Mouse (Mus musculus): ENCODE data around the gene Fgd4. TPM values are rescaled to one million over a fixed set of nuclear protein-coding genes. Genes with fewer than 3 reads are reported as not detected.
"Not testable (repeated sequence)": the region's sequence is repeated elsewhere in the genome, so short reads cannot be mapped to it uniquely, and the experiment has no call there.

The Fgd4 gene
- polyA plus RNA-seq, 1 experiment from 2014 or later = 25.0 TPM

DNA sequence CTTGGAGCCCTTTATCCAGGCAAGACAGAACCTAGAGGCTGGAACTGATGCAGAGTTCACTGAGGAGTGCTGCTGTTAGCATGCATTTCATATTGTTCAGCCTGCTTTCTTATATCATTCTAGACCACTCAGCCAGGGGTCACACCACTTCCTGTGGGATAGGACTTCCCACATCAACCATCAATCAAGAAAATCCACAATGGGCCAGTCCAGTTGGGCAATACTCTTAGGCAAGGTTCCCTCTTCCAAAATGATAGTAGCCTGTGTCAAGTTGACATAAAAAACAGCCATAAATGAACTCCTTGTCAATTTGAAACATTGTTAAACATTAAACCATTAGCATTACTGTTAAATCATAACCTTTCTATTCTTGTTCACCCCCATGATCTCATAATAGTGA lies 34.6 kb downstream of the Fgd4 start:
- H3K9me3 ChIP-seq = no peaks in the 10 kb centered on the region
- no peak overlapping the region for H3K27ac ChIP-seq
- H3K4me1 ChIP-seq (replicated peaks) = 0 out of 2 replicates have a peak, but pooled peaks cover 3% of the 10 kb centered on the region
- H3K9ac ChIP-seq = no peak overlapping the region
- H3K4me3 ChIP-seq = no peak overlapping the region
- no peak for ATAC-seq (ENCODE audit: low FRiP score)
- H3K4me2 ChIP-seq = no peak overlapping the region
- H3K27me3 ChIP-seq = no peaks in the 10 kb centered on the region
- no peaks in the 10 kb centered on the region for H3K36me3 ChIP-seq

DNA sequence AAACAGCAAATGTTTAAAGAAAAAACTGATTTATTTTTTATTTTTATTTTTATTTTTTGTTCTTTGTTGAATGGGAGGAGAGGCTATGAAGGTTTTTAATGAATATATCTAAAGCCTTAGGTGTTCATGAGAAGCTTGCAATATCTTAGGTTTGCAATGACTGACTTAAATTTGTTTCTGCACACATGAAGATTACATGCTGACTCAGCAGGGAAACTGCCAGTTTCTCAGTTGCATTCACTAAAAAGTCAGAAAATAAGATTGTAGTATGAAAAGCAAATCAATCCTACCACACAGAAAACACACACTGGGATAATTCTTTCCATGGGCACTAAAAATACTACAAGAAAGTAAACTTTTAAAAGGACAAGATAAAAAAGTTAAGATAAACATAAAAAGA lies 39.6 kb downstream of the Fgd4 start:
- Histone ChIP-seq H3K36me3 (no peaks in the 10 kb centered on the region), H3K27ac (no peak overlapping the region), H3K4me3 (no peak overlapping the region), H3K4me1 (replicated peaks) (peaks cover 22% of the 10 kb centered on the region), H3K27me3 (no peaks in the 10 kb centered on the region), H3K4me2 (no peak overlapping the region), H3K9me3 (no peaks in the 10 kb centered on the region), H3K9ac (no peak overlapping the region)
- ATAC-seq (ENCODE audit: low FRiP score) = no peak

DNA sequence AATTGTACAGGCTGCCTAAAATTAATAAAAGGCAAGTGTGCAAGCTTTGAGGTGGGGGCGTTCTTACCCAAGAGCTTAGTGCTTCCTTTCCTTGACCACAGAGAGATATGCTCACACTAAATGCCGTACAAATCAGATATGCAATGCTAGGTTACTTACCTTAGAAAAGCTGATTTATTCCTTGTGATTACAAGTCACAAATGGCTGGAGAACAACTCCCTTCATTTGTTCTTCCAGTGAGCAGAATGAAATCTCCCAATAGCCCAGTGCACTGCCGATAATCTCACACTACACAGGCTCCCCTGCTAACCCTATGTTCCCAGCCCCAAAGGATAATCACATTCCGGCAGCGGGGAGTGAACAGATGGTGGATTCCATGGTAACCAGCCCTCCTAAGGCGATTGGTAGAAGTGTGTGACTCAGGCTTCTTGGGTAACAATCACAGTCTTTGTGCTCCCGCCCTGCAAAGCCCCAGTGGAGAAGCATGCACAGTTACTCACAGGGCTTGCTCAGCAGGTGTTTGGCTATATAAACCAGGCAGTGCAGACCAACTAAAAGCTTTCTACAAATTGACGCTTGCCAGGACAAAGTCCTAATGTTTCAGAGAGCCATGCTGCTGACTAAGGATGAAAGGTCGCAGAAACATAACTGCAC lies 40.3 kb downstream of the Fgd4 start:
- Histone ChIP-seq H3K4me1 (replicated peaks) (peaks cover 26% of the 10 kb centered on the region), H3K36me3 (no peaks in the 10 kb centered on the region), H3K27me3 (no peaks in the 10 kb centered on the region), H3K9me3 (no peaks in the 10 kb centered on the region), H3K9ac (peak overlapping the region; percentile 73), H3K27ac (peak overlapping the region; percentile 92), H3K4me2 (peak overlapping the region; percentile 73), H3K4me3 (peak overlapping the region; percentile 60)
- WGBS = 1% methylated on average over 9 of the region's 9 CpGs
- peak; percentile 98 for ATAC-seq (ENCODE audit: low FRiP score)

DNA sequence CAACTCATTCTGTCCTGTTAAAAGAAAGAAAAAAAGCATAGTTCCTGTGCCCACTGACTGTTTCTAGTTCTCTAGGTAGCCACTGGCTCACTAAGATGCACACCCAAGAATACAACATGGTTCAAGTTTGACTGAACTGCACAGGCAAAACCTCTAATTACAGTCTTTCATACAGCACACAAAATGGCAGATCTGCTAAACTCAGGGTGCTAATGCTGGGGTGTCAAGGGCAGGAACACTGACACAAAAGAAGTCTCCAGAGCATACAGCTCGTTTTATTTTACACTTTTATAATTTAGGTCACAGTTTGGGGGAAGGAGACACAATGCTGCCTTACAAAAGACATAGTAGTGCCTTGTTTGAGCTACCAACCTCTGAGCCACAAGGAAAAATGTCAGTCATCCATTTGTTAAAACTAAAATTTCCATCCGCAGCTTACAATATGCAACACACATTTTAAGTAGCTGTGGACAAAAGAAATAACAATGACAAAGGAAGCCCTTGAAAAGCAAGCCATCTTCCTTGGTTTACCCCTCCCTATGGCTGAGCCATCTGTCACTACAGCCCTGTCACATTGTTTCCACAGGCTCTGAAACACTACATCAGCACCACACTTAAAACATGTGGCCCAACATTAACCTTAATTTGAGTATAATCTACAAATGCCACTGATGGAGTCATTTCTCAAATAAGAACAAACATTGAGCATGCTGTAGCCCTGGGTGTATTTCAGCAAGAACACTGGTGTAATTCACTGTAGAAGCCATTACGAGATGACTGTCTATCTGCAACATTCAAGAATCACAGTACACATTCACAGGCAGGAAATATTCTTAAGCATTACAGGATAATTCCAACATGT lies 41.1 kb downstream of the Fgd4 start:
- 11% methylated on average over 3 of the region's 3 CpGs for WGBS
- peaks cover 28% of the 10 kb centered on the region for H3K4me1 ChIP-seq (replicated peaks)
- no peaks in the 10 kb centered on the region for H3K36me3 ChIP-seq
- H3K4me2 ChIP-seq = peak overlapping the region; percentile 73
- no peaks in the 10 kb centered on the region for H3K27me3 ChIP-seq
- H3K9ac ChIP-seq = peak overlapping the region; percentile 73
- H3K4me3 ChIP-seq = peak overlapping the region; percentile 60
- no peaks in the 10 kb centered on the region for H3K9me3 ChIP-seq
- peak; percentile 70 for ATAC-seq (ENCODE audit: low FRiP score)
- peak overlapping the region; percentile 92 for H3K27ac ChIP-seq

DNA sequence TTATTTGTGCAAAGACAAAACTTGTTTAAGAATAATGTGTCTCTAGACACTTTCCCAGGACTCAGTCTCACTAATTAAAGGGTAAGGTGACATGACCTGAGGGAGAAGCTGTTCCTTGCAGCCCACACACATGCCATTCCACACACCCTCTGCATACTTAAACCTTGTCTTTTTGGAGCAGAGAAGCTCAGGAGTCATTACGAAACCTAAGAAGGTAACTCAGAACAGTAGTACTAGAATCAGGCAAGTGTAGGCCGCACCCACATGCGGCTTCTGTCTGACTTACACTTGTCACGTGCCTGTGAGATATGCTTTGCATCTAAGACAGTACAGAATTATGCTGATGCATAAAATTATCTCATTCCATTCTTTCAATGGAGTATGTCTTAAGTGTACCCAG lies 42.6 kb downstream of the Fgd4 start:
- Histone ChIP-seq H3K27me3 (no peaks in the 10 kb centered on the region), H3K4me1 (replicated peaks) (peaks cover 33% of the 10 kb centered on the region), H3K4me2 (peak overlapping the region; percentile 73), H3K9me3 (no peaks in the 10 kb centered on the region), H3K9ac (peak overlapping the region; percentile 61), H3K4me3 (peak overlapping the region; percentile 60), H3K36me3 (no peaks in the 10 kb centered on the region), H3K27ac (no peak overlapping the region)
- no peak for ATAC-seq (ENCODE audit: low FRiP score)
- WGBS = 80% methylated on average over 4 of the region's 4 CpGs

DNA sequence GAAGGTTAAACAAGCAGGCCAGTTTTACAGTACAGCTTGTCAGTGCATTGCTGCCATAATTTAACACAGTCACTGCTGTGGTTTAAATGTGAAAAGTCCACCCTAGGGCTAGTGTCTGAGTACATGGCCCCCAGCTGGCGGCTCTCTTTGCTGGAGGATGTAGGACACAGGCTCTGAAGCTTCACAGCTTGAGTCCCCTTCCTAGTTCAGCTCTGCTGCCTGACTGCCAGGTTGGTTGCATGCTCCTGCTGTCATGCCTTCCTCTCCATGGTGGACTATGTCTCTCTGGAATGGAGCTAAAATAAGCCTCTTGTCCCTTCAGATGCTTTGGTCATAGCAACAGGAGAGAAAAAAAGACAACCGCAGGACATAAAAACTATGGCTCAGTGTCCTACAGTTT lies 46.3 kb downstream of the Fgd4 start:
- H3K36me3 ChIP-seq = 0 out of 2 replicates have a peak, but pooled peaks cover 3% of the 10 kb centered on the region
- H3K27ac ChIP-seq = no peak overlapping the region
- H3K4me3 ChIP-seq = no peak overlapping the region
- no peaks in the 10 kb centered on the region for H3K27me3 ChIP-seq
- no peaks in the 10 kb centered on the region for H3K9me3 ChIP-seq
- H3K9ac ChIP-seq = no peak overlapping the region
- ATAC-seq (ENCODE audit: low FRiP score) = no peak
- WGBS = 45% methylated on average over 2 of the region's 2 CpGs
- H3K4me2 ChIP-seq = no peak overlapping the region
- H3K4me1 ChIP-seq (replicated peaks) = peaks cover 26% of the 10 kb centered on the region

DNA sequence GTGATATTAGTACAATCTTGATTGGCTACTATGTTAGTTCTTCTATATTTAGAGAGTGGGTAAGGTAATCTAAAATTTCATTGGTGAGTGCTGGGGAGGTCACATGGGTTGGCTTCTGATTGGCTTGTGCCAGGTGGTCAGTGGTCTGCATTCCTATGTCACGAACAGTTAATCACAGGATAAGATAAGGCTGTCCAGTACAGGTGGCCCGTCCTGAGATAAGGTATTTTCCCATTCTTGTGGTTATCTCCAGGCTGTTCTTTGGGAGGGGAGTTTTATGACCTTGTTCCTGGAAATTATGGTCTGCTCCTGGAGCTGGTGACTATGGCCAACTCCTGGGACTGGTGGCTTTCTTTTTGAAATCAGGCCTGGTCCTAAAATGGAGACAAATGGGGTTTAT lies 48.2 kb downstream of the Fgd4 start:
- Histone ChIP-seq H3K9me3 (no peaks in the 10 kb centered on the region), H3K4me2 (no peak overlapping the region), H3K27ac (no peak overlapping the region), H3K9ac (no peak overlapping the region), H3K4me1 (replicated peaks) (peaks cover 19% of the 10 kb centered on the region), H3K36me3 (0 out of 2 replicates have a peak, but pooled peaks cover 3% of the 10 kb centered on the region), H3K27me3 (no peaks in the 10 kb centered on the region), H3K4me3 (no peak overlapping the region)
- no peak for ATAC-seq (ENCODE audit: low FRiP score)
- 90% methylated on average over 2 of the region's 2 CpGs for WGBS

DNA sequence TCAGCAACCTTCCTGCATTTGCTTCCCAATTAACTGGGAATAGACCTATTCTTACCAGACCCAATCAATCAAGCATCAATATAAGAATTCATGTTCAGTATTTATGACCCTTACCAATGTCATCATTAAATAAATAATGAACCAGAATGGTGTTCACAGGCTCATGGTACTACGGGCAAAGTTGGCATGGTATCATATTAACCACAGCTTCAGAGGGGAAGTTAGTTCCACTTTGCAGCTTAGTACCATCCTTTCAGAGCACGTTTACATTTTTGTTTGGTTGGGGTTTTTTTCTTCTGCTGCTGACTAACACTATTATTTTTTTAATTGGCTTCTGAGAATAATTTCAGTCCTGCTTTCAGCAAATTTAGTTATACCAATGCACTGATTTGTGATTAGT lies 51.2 kb downstream of the Fgd4 start:
- H3K36me3 ChIP-seq = 0 out of 2 replicates have a peak, but pooled peaks cover 3% of the 10 kb centered on the region
- no peak overlapping the region for H3K4me3 ChIP-seq
- ATAC-seq (ENCODE audit: low FRiP score) = no peak
- 84% methylated on average over 2 of the region's 2 CpGs for WGBS
- H3K4me2 ChIP-seq = no peak overlapping the region
- H3K27ac ChIP-seq = no peak overlapping the region
- no peak overlapping the region for H3K9ac ChIP-seq
- no peaks in the 10 kb centered on the region for H3K27me3 ChIP-seq
- H3K9me3 ChIP-seq = no peaks in the 10 kb centered on the region
- H3K4me1 ChIP-seq (replicated peaks) = peaks cover 15% of the 10 kb centered on the region

DNA sequence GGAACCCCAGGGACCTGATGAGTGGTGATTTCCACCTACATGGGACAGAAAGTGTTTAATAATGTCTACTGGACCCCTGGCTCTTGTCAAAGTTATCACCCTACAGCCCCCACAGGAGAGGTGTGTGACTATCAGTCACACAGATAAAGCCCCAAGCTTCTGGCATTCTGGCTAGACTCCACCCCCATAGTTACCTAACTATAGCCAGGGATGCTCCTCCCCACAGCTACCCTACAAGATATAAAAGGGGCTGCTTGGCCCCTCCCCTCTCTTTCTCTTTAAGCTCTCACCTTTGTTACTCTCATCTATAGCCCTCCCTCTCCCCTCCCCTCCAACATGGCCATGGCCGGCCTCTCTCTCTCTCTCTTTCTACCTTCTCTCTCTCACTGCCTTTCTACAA lies 53.7 kb downstream of the Fgd4 start:
- WGBS = 78% methylated on average over 1 of the region's 1 CpGs
- no peak overlapping the region for H3K4me3 ChIP-seq
- no peaks in the 10 kb centered on the region for H3K27me3 ChIP-seq
- H3K4me1 ChIP-seq (replicated peaks) = peaks cover 17% of the 10 kb centered on the region
- H3K9me3 ChIP-seq = no peaks in the 10 kb centered on the region
- H3K36me3 ChIP-seq = peaks cover 3% of the 10 kb centered on the region
- H3K4me2 ChIP-seq = no peak overlapping the region
- H3K9ac ChIP-seq = no peak overlapping the region
- no peak overlapping the region for H3K27ac ChIP-seq
- ATAC-seq (ENCODE audit: low FRiP score) = no peak; the same call in 1 of the 2 replicates

DNA sequence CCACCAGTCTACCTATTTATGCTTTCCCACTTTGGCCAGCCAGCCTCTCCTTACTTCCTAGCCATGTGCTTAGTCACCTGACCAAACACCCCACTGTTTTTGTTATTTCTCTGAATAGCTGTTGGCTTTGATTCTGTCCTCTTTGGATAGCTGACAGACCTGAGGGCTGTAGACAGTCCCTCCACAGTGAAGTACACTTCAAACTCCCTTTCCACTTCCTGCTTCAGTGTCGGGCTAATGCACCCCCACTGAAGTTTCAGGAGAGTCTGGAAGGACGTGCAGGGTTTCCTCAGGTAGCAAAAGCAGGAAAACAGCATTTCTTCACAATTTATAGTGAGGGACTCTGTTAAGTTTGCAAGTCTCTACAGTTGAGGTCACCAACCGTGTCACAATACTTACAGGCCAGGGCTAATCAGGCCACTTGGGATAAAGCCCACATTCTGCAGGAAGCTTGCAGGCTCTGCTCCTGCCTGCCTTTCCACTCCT lies 57.4 kb downstream of the Fgd4 start:
- H3K27me3 ChIP-seq = no peaks in the 10 kb centered on the region
- H3K4me2 ChIP-seq = no peak overlapping the region
- WGBS = 70% methylated on average over 3 of the region's 3 CpGs
- H3K9ac ChIP-seq = no peak overlapping the region
- peaks cover 17% of the 10 kb centered on the region for H3K4me1 ChIP-seq (replicated peaks)
- ATAC-seq (ENCODE audit: low FRiP score) = no peak
- no peak overlapping the region for H3K4me3 ChIP-seq
- no peaks in the 10 kb centered on the region for H3K9me3 ChIP-seq
- peaks cover 3% of the 10 kb centered on the region for H3K36me3 ChIP-seq
- H3K27ac ChIP-seq = no peak overlapping the region

DNA sequence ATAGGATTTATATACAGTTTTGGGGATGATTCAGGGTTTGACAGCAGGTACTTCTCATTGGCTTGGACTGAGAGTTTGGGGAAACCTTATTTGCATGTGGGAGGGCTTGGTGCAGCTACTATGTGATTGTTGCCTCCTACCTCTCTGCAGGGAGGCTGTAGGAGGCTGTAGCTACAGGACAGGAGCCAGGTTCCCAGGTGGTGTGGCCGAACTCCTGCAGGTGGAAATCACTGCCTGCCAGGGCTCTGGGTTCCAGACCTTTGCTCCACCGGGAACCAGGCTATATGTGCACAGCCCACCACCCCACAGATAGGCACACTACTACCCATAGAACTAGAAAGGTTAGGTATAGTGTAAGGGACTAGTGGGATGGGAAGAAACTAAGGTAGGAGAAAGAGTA lies 61.0 kb downstream of the Fgd4 start:
- H3K9me3 ChIP-seq; H3K36me3 ChIP-seq; H3K4me3 ChIP-seq; H3K27ac ChIP-seq; H3K4me2 ChIP-seq; ATAC-seq (ENCODE audit: low FRiP score); H3K9ac ChIP-seq; H3K4me1 ChIP-seq (replicated peaks); H3K27me3 ChIP-seq: not testable (repeated sequence)
- WGBS = 76% methylated on average over 2 of the region's 2 CpGs

DNA sequence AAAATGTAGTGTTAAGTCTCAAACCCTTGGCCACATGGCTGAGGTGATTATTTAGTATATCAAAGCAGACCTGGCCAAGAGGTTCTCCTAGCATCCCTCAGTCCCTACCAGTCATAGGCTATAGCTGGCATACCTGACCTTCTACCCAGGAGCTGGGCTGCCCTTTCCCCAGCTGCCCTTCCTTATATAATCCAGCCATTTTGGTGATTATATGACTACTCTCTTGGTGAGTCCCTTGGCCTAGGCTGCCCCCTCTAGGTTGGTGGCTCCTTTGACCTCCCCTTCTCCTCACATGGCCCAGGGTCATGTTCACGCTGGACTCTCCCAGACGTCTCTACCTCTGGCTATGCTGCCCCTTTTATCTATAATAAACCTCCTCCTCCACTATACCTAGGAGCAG lies 65.1 kb downstream of the Fgd4 start:
- WGBS = 73% methylated on average over 2 of the region's 2 CpGs
- H3K4me2 ChIP-seq = no peak overlapping the region
- no peak overlapping the region for H3K4me3 ChIP-seq
- no peak for ATAC-seq (ENCODE audit: low FRiP score)
- H3K9ac ChIP-seq = no peak overlapping the region
- no peaks in the 10 kb centered on the region for H3K9me3 ChIP-seq
- no peaks in the 10 kb centered on the region for H3K4me1 ChIP-seq (replicated peaks)
- no peaks in the 10 kb centered on the region for H3K36me3 ChIP-seq
- H3K27me3 ChIP-seq = no peaks in the 10 kb centered on the region
- H3K27ac ChIP-seq = no peak overlapping the region
